Mouse (Mus musculus): ENCODE results near the gene Tnnt2.

Tnnt2 gene

DNA sequence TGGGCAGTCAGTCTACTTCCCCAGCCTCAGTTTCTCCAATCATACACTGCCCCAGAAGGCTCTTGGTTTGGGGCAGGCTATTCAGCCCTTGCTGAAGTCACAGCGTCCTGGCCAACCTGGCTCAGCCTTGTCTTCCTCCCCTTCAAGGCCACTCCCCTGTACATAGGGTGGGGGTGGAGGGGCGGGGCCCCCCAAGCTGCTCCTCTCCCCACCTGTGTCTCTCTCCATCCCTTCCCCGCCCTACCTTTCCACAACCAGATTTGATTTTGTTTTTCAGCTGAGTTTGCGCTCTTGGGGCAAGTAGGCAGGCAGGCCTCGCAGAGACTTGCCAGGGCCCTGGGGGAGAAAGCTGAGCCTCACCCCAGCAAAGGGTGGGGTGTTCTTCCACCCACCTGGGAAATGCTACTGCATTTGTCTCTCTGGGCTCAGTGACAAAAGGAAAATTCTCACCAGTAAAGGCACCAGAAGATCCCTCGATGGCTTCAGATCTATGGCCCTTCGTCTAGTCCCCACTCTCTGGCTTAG is 63.9 kb downstream of the Tnnt2 start:
- no peak for DNase-seq (ENCODE audit: low read depth, low spot score)

Measured in 3T3-L1 (cell line).